Mouse (Mus musculus) skeletal muscle tissue, adult 2 months (tissue): ENCODE results near the gene Gm20431.
"Not testable (repeated sequence)": the region's sequence is repeated elsewhere in the genome, so short reads cannot be mapped to it uniquely, and the experiment has no call there.

ENCODE experiments used
- DNase-seq: peaks from one replicate; pipeline ENCODE4 v3.0.0-alpha.2; 2012; ENCODE audit warnings: low read depth, low spot score

Gene Gm20431

GRCm38 (mm10) chr2:167660611-167660971 lies 705 bp downstream of the Gm20431 start:
- DNase-seq = no peak

GRCm38 (mm10) chr2:167659847-167660610 lies 1.3 kb downstream of the Gm20431 start:
- DNase-seq = peak; percentile 53

- DNase-seq = no peak
These were observed 2.0 kb downstream of the Gm20431 start for GRCm38 (mm10) chr2:167659177-167659846.

GRCm38 (mm10) chr2:167658712-167659111 lies 2.6 kb downstream of the Gm20431 start:
- DNase-seq = no peak

- DNase-seq = no peak
These were observed 3.3 kb downstream of the Gm20431 start for GRCm38 (mm10) chr2:167657973-167658372.

- DNase-seq = no peak
These were observed 4.4 kb downstream of the Gm20431 start for GRCm38 (mm10) chr2:167656629-167657478.

- DNase-seq = no peak
These were observed 6.2 kb downstream of the Gm20431 start for GRCm38 (mm10) chr2:167654911-167655600.

GRCm38 (mm10) chr2:167652694-167653093 lies 8.6 kb downstream of the Gm20431 start:
- no peak for DNase-seq

- DNase-seq = no peak
These were observed 9.7 kb downstream of the Gm20431 start for GRCm38 (mm10) chr2:167651622-167652021.

- DNase-seq = no peak
These were observed 11.8 kb downstream of the Gm20431 start for GRCm38 (mm10) chr2:167649290-167650032.

- DNase-seq = no peak
These were observed 14.9 kb downstream of the Gm20431 start for GRCm38 (mm10) chr2:167646411-167646810.

- not testable (repeated sequence) for DNase-seq
These were observed 17.8 kb downstream of the Gm20431 start for GRCm38 (mm10) chr2:167643356-167644052.

- no peak for DNase-seq
These were observed 19.1 kb downstream of the Gm20431 start for GRCm38 (mm10) chr2:167642164-167642563.

- DNase-seq = no peak
These were observed 20.0 kb downstream of the Gm20431 start for GRCm38 (mm10) chr2:167641337-167641736.

GRCm38 (mm10) chr2:167640279-167640678 lies 21.0 kb downstream of the Gm20431 start:
- DNase-seq = no peak

GRCm38 (mm10) chr2:167634865-167635512 lies 26.3 kb downstream of the Gm20431 start:
- no peak for DNase-seq

- peak; percentile 99 for DNase-seq
These were observed 26.9 kb downstream of the Gm20431 start for GRCm38 (mm10) chr2:167634338-167634770.

- DNase-seq = no peak
These were observed 27.8 kb downstream of the Gm20431 start for GRCm38 (mm10) chr2:167633537-167633872.

GRCm38 (mm10) chr2:167632731-167633536 lies 28.4 kb downstream of the Gm20431 start:
- no peak for DNase-seq
